Mouse (Mus musculus) kidney, embryonic 16.5 days (tissue): ENCODE measurements around the gene Arrdc3. TPM values are rescaled to one million over a fixed set of nuclear protein-coding genes. Genes with fewer than 3 reads are reported as not detected.

Experiments
- ATAC-seq: fragments of 200-750 bp; cut with Nextera tagmentation; 2 replicates; pipeline ENCODE4 v1.8.0; 2017; ENCODE audit warnings: moderate TSS enrichment; ENCODE audit not compliant: low FRiP score, low TSS enrichment
- H3K27ac ChIP-seq: fragments of 300-500 bp; sonication (generic); 2 replicates; pipeline ENCODE4 v1.5.1; 2014; ENCODE audit warnings: low read length
- H3K27me3 ChIP-seq: fragments of 300-500 bp; sonication (generic); 2 replicates; pipeline ENCODE4 v1.6.1; 2014; ENCODE audit warnings: low read length, control low read depth, mixed read lengths; ENCODE audit not compliant: insufficient read depth
- H3K36me3 ChIP-seq: fragments of 300-500 bp; sonication (generic); 2 replicates; pipeline ENCODE4 v1.6.1; 2014; ENCODE audit warnings: low read length, control low read depth, mixed read lengths; ENCODE audit not compliant: insufficient read depth
- H3K4me1 ChIP-seq: fragments of 300-500 bp; sonication (generic); 2 replicates; pipeline ENCODE4 v1.6.1; 2014; ENCODE audit warnings: low read length, control low read depth, mixed read lengths; ENCODE audit not compliant: insufficient read depth
- H3K4me2 ChIP-seq: fragments of 300-500 bp; sonication (generic); replicated peaks from 2 replicates; pipeline ENCODE4 v1.6.1; 2014; ENCODE audit warnings: low read depth, low read length
- H3K4me3 ChIP-seq: fragments of 300-500 bp; sonication (generic); 2 replicates; pipeline ENCODE4 v1.5.1; 2014; ENCODE audit warnings: mild to moderate bottlenecking, low read length
- H3K9ac ChIP-seq: fragments of 300-500 bp; sonication (generic); replicated peaks from 2 replicates; pipeline ENCODE4 v1.6.1; 2014; ENCODE audit warnings: low read length
- H3K9me3 ChIP-seq: fragments of 300-500 bp; sonication (generic); 2 replicates; pipeline ENCODE4 v1.6.1; 2016; ENCODE audit warnings: low read length, control low read depth
- WGBS: fragments of 180-500 bp; shearing (Covaris S2); extraction: QIAGEN DNeasy Blood & Tissue Kit; methylation state at CpG from one replicate; pipeline ENCODE4 v1.1.7; 2014; 5-methylcytosine and 5-hydroxymethylcytosine counted together
- polyA plus RNA-seq: library from polyadenylated mRNA; unstranded; fragments of >200 nt; fragmentation: Nextera tagmentation; extraction: Ambion mirVana; gene quantifications from 2 replicates; pipeline ENCODE4 v1.2.1, GENCODE M21; 2015

Gene Arrdc3
- 61.5 and 64.4 TPM in 2 replicates for polyA plus RNA-seq

DNA sequence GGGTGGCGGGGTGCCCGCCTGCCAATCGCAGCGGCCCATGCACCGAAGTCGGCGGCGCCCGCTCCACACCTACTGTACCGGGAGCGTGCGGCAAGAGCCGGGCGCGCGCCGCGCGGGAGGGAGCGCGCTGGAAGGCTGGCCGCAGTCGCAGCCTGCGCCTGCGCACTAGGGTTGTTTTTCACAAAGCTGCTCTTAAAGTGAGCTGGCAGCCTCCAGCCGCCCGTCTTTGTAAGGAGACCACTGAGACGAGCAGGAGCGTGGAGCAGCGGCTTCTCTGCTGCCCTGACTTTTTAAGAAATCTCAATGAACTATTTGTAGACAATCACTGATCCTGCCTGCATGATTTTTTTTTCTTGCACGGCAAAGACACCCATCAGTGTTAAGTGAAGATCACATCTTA is at the start of gene Arrdc3:
Gene Arrdc3 (plus strand): TSS at position 195 of the 400 bp plus-strand sequence.
- ATAC-seq: peak; percentile 55
- Histone ChIP-seq H3K36me3 (no peaks in the 10 kb centered on the region), H3K27me3 (no peaks in the 10 kb centered on the region), H3K9ac (peak within 1 kb of the TSS; percentile 100), H3K27ac (peak within 1 kb of the TSS; percentile 100), H3K4me1 (peaks cover 7% of the 10 kb centered on the region; the same call in 1 of the 2 replicates), H3K4me3 (peak within 1 kb of the TSS; percentile 88), H3K9me3 (no peaks in the 10 kb centered on the region), H3K4me2 (peak within 1 kb of the TSS; percentile 60)
- WGBS: under 1% methylated on average over 19 of the region's 31 CpGs

DNA sequence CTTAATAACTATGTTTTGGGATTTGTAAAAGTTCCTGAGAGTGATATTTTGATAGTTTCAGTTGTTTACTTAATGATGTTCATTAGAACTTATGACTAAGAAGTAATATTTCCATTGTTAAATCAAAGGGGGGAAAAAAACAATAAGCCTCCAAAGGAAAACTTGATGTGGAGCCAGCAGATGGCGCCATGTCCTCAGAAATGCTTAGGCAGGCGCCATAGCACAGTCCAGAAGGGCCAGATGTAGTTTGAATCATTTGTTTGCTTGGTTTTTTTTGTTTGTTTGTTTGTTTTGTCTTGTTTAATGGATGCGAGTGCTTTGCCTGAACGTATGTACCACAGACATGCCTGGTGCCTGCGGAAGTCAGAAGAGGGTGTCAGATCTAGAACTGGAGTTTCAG is 21.0 kb upstream of the Arrdc3 start:
- Histone ChIP-seq H3K27me3 (no peaks in the 10 kb centered on the region), H3K36me3 (no peaks in the 10 kb centered on the region), H3K27ac (no peak overlapping the region), H3K4me1 (no peaks in the 10 kb centered on the region), H3K9me3 (no peaks in the 10 kb centered on the region), H3K4me2 (no peak overlapping the region), H3K9ac (no peak overlapping the region), H3K4me3 (no peak overlapping the region)
- WGBS: 10% methylated on average over 5 of the region's 5 CpGs
- ATAC-seq: peak; percentile 54; the same call in 1 of the 2 replicates

DNA sequence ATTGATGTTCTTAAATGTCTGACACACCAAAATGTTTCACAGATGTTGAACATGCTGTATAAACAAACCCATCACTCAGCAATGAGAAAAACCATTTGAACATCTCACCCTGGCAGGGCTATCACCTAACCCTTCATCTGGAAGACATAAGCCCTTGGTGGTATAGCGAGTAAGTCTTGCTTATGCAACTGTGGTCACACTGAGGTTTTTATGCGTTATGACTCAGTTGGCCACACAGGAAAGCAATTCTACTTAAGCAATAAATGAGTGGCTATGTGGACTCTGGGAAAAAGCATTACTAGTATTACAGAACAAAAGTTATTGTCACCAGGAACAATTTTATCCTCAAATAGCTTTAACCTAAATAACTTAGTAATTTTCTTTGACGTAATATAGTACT is 19.0 kb upstream of the Arrdc3 start:
- H3K4me2 ChIP-seq: no peak overlapping the region
- H3K27ac ChIP-seq: no peak overlapping the region
- 79% methylated on average over 3 of the region's 3 CpGs for WGBS
- H3K9ac ChIP-seq: no peak overlapping the region
- ATAC-seq: no peak
- no peaks in the 10 kb centered on the region for H3K27me3 ChIP-seq
- H3K4me3 ChIP-seq: no peak overlapping the region
- H3K4me1 ChIP-seq: no peaks in the 10 kb centered on the region
- no peaks in the 10 kb centered on the region for H3K9me3 ChIP-seq
- no peaks in the 10 kb centered on the region for H3K36me3 ChIP-seq

DNA sequence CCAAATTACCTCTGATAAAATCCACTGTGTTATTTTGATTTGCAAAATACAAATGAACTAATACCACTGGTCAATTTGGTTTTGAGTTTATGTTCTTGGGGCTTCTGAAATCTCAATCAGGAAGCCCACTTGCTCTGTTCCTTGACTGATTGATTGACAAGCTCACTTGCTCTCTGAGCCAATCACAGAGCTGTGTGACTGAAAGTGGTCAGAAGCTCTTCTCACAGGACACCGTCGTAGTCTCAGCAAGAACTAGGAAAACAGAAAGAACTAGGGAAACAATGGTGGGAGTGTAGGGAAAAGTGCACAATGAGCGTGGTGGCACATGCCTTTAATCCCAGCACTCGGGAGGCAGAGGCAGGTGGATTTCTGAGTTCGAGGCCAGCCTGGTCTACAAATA is 8.1 kb upstream of the Arrdc3 start:
- 89% methylated on average over 5 of the region's 5 CpGs for WGBS
- H3K27me3 ChIP-seq: no peaks in the 10 kb centered on the region
- no peak overlapping the region for H3K9ac ChIP-seq
- peaks cover 7% of the 10 kb centered on the region; the same call in 1 of the 2 replicates for H3K9me3 ChIP-seq
- no peak overlapping the region for H3K27ac ChIP-seq
- no peak overlapping the region for H3K4me2 ChIP-seq
- ATAC-seq: no peak
- H3K4me1 ChIP-seq: no peaks in the 10 kb centered on the region
- H3K36me3 ChIP-seq: no peaks in the 10 kb centered on the region
- H3K4me3 ChIP-seq: no peak overlapping the region

DNA sequence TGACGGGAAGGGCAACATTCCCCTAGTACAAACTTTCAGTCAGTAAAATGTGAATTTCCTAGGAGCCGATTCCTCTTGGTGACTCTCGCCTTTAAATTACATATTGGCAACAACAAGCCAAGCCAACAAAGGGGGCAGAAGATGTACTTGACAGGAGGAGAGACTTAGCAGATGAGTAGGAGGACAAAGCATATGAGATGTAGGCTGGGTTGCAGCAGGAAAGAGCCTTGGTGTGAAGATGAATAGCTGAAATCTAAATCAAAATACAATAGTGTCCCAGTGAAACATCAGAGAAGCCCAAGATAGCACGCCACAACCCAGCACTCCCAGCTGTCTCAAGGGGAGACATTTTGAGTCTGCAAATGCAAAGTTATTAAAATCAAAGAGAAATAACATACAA is 2.4 kb upstream of the Arrdc3 start:
- no peak overlapping the region for H3K4me2 ChIP-seq
- no peaks in the 10 kb centered on the region for H3K27me3 ChIP-seq
- ATAC-seq: no peak
- H3K36me3 ChIP-seq: no peaks in the 10 kb centered on the region
- WGBS: 75% methylated on average over 4 of the region's 4 CpGs
- no peak overlapping the region for H3K9ac ChIP-seq
- no peak overlapping the region for H3K4me3 ChIP-seq
- H3K27ac ChIP-seq: no peak overlapping the region
- H3K9me3 ChIP-seq: 0 out of 2 replicates have a peak, but pooled peaks cover 5% of the 10 kb centered on the region
- peaks cover 4% of the 10 kb centered on the region; the same call in 1 of the 2 replicates for H3K4me1 ChIP-seq

DNA sequence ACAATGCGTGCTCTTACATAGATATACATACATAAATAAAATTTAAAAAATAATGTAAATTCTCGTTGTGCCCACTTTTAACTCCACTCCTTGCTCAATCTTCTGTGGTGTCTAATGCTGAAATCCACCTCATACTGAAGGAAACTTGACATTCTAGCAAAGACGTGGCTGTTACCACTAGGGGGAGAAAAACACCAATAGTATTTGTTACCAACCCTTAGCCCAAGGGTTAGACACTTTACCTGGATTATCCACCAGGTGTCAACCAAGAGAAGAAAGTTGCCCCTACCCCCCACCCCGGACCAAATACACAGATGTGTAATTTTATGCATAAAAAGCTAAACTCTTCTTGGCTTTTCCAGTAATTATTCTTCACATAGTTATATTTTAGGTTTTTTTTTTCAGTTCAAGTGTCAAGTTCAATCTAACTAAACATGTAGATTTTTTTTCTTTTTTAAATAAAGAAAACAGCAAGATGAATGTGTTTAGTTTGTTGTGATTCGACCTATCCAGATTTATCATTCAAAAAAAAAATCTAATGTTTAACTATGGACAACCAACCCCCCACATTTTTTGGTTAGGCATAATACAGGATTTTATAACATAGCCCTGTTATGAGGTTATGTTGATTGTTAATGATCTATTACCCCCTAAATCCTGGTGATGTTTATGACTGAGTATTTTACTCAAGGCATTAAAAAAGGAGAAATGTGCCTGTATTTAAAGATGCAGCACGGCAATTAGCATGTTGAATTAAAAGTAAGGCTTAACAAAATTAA is 1.3 kb upstream of the Arrdc3 start:
- no peaks in the 10 kb centered on the region for H3K9me3 ChIP-seq
- no peak for ATAC-seq
- H3K9ac ChIP-seq: no peak overlapping the region
- no peaks in the 10 kb centered on the region for H3K27me3 ChIP-seq
- peaks cover 7% of the 10 kb centered on the region; the same call in 1 of the 2 replicates for H3K4me1 ChIP-seq
- no peaks in the 10 kb centered on the region for H3K36me3 ChIP-seq
- no peak overlapping the region; the same call in 1 of the 2 replicates for H3K27ac ChIP-seq
- peak overlapping the region; percentile 60; the same call in 1 of the 2 replicates for H3K4me2 ChIP-seq
- 21% methylated on average over 6 of the region's 6 CpGs for WGBS
- no peak overlapping the region for H3K4me3 ChIP-seq

DNA sequence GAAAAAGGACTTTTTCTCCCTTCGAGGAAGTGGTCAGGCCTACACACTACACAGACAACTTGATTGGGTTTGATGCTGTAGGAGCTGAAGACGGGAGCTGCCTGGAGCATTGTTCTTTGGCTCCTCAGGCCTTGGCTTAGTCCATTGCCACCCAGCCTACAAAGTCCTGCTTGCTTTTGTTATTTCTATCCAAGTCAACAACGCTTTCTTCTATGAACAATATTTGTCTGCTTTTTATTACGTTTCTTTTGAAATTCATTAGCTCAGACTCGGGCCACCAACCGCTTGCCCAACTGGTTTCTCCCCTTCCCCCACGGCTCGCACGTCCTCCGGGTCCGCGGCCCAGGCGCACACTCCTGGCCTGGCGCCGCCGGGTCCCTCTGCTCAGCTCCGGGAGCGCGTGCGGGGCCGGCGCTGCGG is 458 bp upstream of the Arrdc3 start:
- no peaks in the 10 kb centered on the region for H3K27me3 ChIP-seq
- peak overlapping the region; percentile 60 for H3K4me2 ChIP-seq
- peak overlapping the region; percentile 100 for H3K9ac ChIP-seq
- peaks cover 7% of the 10 kb centered on the region; the same call in 1 of the 2 replicates for H3K4me1 ChIP-seq
- peak overlapping the region; percentile 100 for H3K27ac ChIP-seq
- 0% methylated on average over 23 of the region's 23 CpGs for WGBS
- ATAC-seq: peak; percentile 40
- peak overlapping the region; percentile 88 for H3K4me3 ChIP-seq
- no peaks in the 10 kb centered on the region for H3K9me3 ChIP-seq
- H3K36me3 ChIP-seq: no peaks in the 10 kb centered on the region

DNA sequence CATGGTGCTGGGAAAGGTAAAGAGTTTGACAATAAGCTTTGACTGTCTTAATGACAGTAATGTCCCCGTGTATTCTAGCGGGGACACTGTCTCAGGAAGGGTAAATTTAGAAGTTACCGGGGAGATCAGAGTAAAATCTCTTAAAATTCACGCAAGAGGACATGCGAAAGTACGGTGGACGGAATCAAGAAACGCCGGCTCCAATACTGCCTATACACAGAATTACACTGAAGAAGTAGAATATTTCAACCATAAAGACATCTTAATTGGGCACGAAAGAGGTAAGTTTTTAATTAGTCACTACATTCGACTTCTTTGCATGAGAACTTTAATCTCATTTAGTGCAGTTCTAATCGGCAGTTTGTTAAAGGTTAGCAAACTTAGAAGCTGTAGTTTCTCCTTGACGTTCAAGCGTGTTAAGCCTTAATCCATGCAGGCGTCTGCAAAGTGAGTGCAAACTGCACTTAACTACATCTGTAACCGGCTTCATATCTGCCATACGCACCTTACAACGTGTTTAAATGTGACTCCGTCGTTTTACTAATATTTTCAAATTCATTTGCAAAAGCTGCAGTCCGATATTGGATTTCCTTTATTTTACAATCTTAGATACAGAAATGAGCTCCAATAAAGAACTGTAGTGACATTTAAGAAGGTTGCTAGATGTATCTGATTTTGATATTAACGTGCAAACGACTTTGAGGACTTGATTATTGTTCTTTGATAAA is 629 bp downstream of the Arrdc3 start:
- WGBS: under 1% methylated on average over 23 of the region's 23 CpGs
- peaks cover 7% of the 10 kb centered on the region; the same call in 1 of the 2 replicates for H3K4me1 ChIP-seq
- H3K9me3 ChIP-seq: no peaks in the 10 kb centered on the region
- ATAC-seq: no peak
- H3K27me3 ChIP-seq: no peaks in the 10 kb centered on the region
- H3K27ac ChIP-seq: peak overlapping the region; percentile 100
- peak overlapping the region; percentile 100 for H3K9ac ChIP-seq
- H3K4me2 ChIP-seq: peak overlapping the region; percentile 48
- H3K36me3 ChIP-seq: peaks cover 1% of the 10 kb centered on the region; the same call in 1 of the 2 replicates
- peak overlapping the region; percentile 88 for H3K4me3 ChIP-seq

DNA sequence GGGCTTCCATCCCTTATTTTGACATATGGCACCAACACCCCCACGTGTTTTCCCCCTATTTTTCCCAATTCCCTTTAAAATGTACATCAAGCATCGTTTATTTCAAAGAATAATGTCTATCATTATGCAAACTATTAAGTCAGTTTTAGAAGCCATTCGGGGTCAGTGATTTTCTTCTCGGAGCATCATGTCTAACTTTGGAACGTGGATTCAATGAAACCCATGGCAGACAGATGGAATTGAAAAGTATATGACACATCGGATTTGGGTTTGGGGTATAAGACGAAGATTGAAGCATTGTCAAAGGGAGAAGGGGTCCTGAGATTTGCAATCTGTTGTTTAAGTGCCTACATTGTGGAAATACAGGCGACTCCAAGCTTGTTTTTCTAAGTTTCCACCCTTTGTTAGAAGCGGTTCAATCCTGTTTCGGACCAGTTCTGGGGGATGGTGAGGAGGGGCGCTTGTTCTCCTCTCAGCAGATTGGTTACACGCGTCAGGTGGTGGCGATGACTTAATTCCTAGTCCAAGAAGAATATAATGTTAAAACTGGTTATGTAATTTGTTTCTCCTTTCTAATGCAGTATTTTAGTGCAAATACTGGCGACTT is 1.3 kb downstream of the Arrdc3 start:
- H3K9ac ChIP-seq: peak overlapping the region; percentile 100
- H3K27ac ChIP-seq: peak overlapping the region; percentile 100
- peak overlapping the region; percentile 48 for H3K4me2 ChIP-seq
- peaks cover 7% of the 10 kb centered on the region; the same call in 1 of the 2 replicates for H3K4me1 ChIP-seq
- H3K27me3 ChIP-seq: no peaks in the 10 kb centered on the region
- no peaks in the 10 kb centered on the region for H3K9me3 ChIP-seq
- H3K4me3 ChIP-seq: peak overlapping the region; percentile 88
- peaks cover 3% of the 10 kb centered on the region; the same call in 1 of the 2 replicates for H3K36me3 ChIP-seq
- no peak for ATAC-seq
- WGBS: under 1% methylated on average over 15 of the region's 15 CpGs
